24 mouse cellular contexts compared by ENCODE assay signal in the genomic region with DNA sequence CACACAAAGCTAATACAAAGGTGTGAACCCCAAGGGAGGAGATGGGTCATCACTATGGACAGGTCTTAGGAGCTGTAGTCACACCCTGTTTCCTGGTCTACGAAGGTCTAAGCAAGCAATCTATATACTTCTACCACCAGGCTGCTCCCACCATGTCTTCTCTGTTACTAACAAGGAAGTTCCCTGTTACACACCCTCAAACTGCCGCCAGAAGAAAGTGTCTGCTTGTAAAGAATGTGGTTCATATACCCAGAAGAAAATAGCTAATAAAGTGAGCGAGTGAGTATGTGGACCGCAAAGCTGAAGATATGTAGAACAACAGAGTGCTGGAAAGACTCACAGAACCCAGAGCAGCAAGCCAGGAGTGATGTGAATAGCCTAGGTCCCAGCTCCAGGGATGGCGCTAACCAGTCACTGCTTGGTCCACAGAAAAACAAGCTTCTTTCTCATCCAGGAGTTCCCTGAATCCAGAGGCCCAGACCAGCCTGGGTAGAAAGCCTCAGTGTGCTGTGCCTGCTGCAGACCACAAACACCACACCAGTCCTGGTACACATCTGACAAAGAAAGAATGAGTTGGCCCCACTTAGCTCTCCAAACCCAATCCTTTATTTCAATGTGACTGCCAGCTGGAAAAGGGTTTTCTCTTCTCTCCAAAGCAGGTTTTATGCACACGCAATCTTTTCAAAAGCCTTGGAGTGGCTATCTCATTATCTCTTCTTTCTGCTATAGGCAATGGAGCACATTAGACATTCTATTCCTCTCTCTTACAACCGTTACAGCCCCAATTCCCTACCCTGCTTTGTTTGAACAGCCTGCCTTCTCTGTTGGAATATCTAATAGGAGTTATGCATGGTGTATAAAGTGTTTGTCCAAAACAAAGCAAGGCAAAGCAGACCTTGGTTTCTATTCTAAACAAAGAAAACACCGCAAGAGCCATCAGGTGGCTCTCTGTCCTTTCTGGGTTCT.
A peak's percentile ranks its signal among the peaks of the same experiment; 100 is the strongest.
DNase-seq lines count a peak whose midpoint lies in the region; ATAC-seq and TF ChIP-seq lines count a peak whose summit lies in the region.
"Had no signal": no experiment of that assay in that cellular context is flagged by ENCODE, and none has a peak within 500 bp of the region (broad histone marks: within the 10 kb centered on the region; RNA-seq: fewer than 3 reads in every experiment).

No protein-coding gene starts in this region.

- WGBS in hindbrain, embryonic 14.5 days, result 74% methylated on average over 8 of the region's 8 CpGs
- WGBS in hindbrain, postnatal 0 days, result 71% methylated on average over 8 of the region's 8 CpGs
- WGBS in forebrain, embryonic 13.5 days, result 56% methylated on average over 8 of the region's 8 CpGs
- WGBS in forebrain, embryonic 15.5 days, result 58% methylated on average over 8 of the region's 8 CpGs
- 69% methylated on average over 8 of the region's 8 CpGs for WGBS in midbrain, embryonic 15.5 days
- WGBS in embryonic facial prominence, embryonic 10.5 days, result 88% methylated on average over 8 of the region's 8 CpGs

- no peak for DNase-seq in hindbrain, embryonic 14.5 days (ENCODE audit: low spot score)
- DNase-seq in hindbrain, postnatal 0 days (ENCODE audit: low spot score), result no peak
- DNase-seq in embryonic facial prominence, embryonic 10.5 days (ENCODE audit: low spot score), result no peak
- no peak for DNase-seq in cerebellum, postnatal 4 days (ENCODE audit: low spot score in 2 of 2)
- no peak for DNase-seq in cerebellum, postnatal 10 days
- DNase-seq: adrenal gland, postnatal 10 days; cerebellum, adult 9-10 months; gastrocnemius, postnatal 36 days; heart, postnatal 36 days; kidney, adult 2 months; kidney, postnatal 10 days; layer of hippocampus, postnatal 36 days; liver, postnatal 0 days; lung, postnatal 10 days; right cerebral cortex, adult 18-20 months; right cerebral cortex, postnatal 4 days; thymus, postnatal 14 days had no signal

- H3K27me3 ChIP-seq in hindbrain, embryonic 14.5 days (ENCODE audit: control insufficient read depth, insufficient read depth, low read length), result no peaks in the 10 kb centered on the region
- H3K27me3 ChIP-seq in hindbrain, postnatal 0 days (ENCODE audit: insufficient read depth, low read length), result no peaks in the 10 kb centered on the region
- H3K27me3 ChIP-seq in forebrain, embryonic 13.5 days, result no peaks in the 10 kb centered on the region
- H3K27me3 ChIP-seq in forebrain, embryonic 15.5 days, result no peaks in the 10 kb centered on the region
- no peaks in the 10 kb centered on the region for H3K27me3 ChIP-seq in midbrain, embryonic 15.5 days (replicated peaks)
- H3K27me3 ChIP-seq in embryonic facial prominence, embryonic 10.5 days (replicated peaks; ENCODE audit: low read depth, poor library complexity, severe bottlenecking), result no peaks in the 10 kb centered on the region
- H3K27me3 ChIP-seq: heart, embryonic 15.5 days had no signal

- no peak overlapping the region for H3K4me2 ChIP-seq in hindbrain, embryonic 14.5 days (replicated peaks)
- no peak overlapping the region for H3K4me2 ChIP-seq in hindbrain, postnatal 0 days (ENCODE audit: low read depth, low read length)
- no peak overlapping the region for H3K4me2 ChIP-seq in forebrain, embryonic 13.5 days
- no peak overlapping the region for H3K4me2 ChIP-seq in forebrain, embryonic 15.5 days (replicated peaks)
- no peak overlapping the region for H3K4me2 ChIP-seq in midbrain, embryonic 15.5 days
- H3K4me2 ChIP-seq: heart, embryonic 15.5 days; limb, embryonic 12.5 days; liver, embryonic 11.5 days had no signal

- H3K36me3 ChIP-seq in hindbrain, embryonic 14.5 days (replicated peaks; ENCODE audit: control insufficient read depth, insufficient read depth), result no peaks in the 10 kb centered on the region; the same call in 1 of the 2 replicates
- H3K36me3 ChIP-seq in hindbrain, postnatal 0 days (ENCODE audit: insufficient read depth, low read length), result no peaks in the 10 kb centered on the region
- no peaks in the 10 kb centered on the region for H3K36me3 ChIP-seq in forebrain, embryonic 13.5 days (ENCODE audit: poor library complexity, severe bottlenecking)
- no peaks in the 10 kb centered on the region for H3K36me3 ChIP-seq in forebrain, embryonic 15.5 days
- H3K36me3 ChIP-seq in midbrain, embryonic 15.5 days (replicated peaks), result no peaks in the 10 kb centered on the region
- H3K36me3 ChIP-seq in embryonic facial prominence, embryonic 10.5 days (replicated peaks), result no peaks in the 10 kb centered on the region
- H3K36me3 ChIP-seq: heart, embryonic 15.5 days; limb, embryonic 12.5 days had no signal

- H3K4me3 ChIP-seq in hindbrain, embryonic 14.5 days (replicated peaks; ENCODE audit: low read length), result no peak overlapping the region
- no peak overlapping the region for H3K4me3 ChIP-seq in hindbrain, postnatal 0 days (ENCODE audit: low read length)
- no peak overlapping the region for H3K4me3 ChIP-seq in forebrain, embryonic 13.5 days
- H3K4me3 ChIP-seq in forebrain, embryonic 15.5 days, result no peak overlapping the region
- H3K4me3 ChIP-seq in midbrain, embryonic 15.5 days, result no peak overlapping the region
- H3K4me3 ChIP-seq in embryonic facial prominence, embryonic 10.5 days, result no peak overlapping the region
- H3K4me3 ChIP-seq: heart, embryonic 15.5 days; limb, embryonic 12.5 days had no signal

- no peak for ATAC-seq in hindbrain, embryonic 14.5 days (ENCODE audit: low FRiP score)
- ATAC-seq in hindbrain, postnatal 0 days, result no peak
- ATAC-seq in forebrain, embryonic 13.5 days, result peak; percentile 68; the same call in 1 of the 2 replicates
- ATAC-seq in forebrain, embryonic 15.5 days (replicated peaks), result peak; percentile 55
- peak; percentile 44; the same call in 1 of the 2 replicates for ATAC-seq in midbrain, embryonic 15.5 days (replicated peaks)
- ATAC-seq: activated CD4-positive, CD25-positive, alpha-beta regulatory T cell, adult 4 months; liver, postnatal 0 days had no signal

- peaks cover 16% of the 10 kb centered on the region; the same call in 1 of the 2 replicates for H3K4me1 ChIP-seq in hindbrain, embryonic 14.5 days (replicated peaks; ENCODE audit: control insufficient read depth, insufficient read depth, low read length)
- H3K4me1 ChIP-seq in hindbrain, postnatal 0 days (ENCODE audit: insufficient read depth, low read length), result no peaks in the 10 kb centered on the region
- peaks cover 17% of the 10 kb centered on the region for H3K4me1 ChIP-seq in forebrain, embryonic 13.5 days
- H3K4me1 ChIP-seq in forebrain, embryonic 15.5 days, result peaks cover 8% of the 10 kb centered on the region; the same call in 1 of the 2 replicates
- peaks cover 7% of the 10 kb centered on the region for H3K4me1 ChIP-seq in midbrain, embryonic 15.5 days
- H3K4me1 ChIP-seq in embryonic facial prominence, embryonic 10.5 days, result 0 out of 2 replicates have a peak, but pooled peaks cover 3% of the 10 kb centered on the region
- H3K4me1 ChIP-seq: heart, embryonic 15.5 days; limb, embryonic 12.5 days had no signal

- H3K9ac ChIP-seq in hindbrain, embryonic 14.5 days, result no peak overlapping the region
- no peak overlapping the region for H3K9ac ChIP-seq in hindbrain, postnatal 0 days (replicated peaks; ENCODE audit: low read length)
- no peak overlapping the region for H3K9ac ChIP-seq in forebrain, embryonic 13.5 days
- H3K9ac ChIP-seq in forebrain, embryonic 15.5 days (replicated peaks), result no peak overlapping the region
- no peak overlapping the region for H3K9ac ChIP-seq in midbrain, embryonic 15.5 days
- H3K9ac ChIP-seq: heart, embryonic 15.5 days; limb, embryonic 12.5 days; liver, postnatal 0 days had no signal

- no peaks in the 10 kb centered on the region for H3K9me3 ChIP-seq in hindbrain, embryonic 14.5 days (ENCODE audit: control insufficient read depth, low read length)
- no peaks in the 10 kb centered on the region for H3K9me3 ChIP-seq in hindbrain, postnatal 0 days (ENCODE audit: low read length)
- H3K9me3 ChIP-seq in forebrain, embryonic 13.5 days (replicated peaks), result no peaks in the 10 kb centered on the region
- H3K9me3 ChIP-seq in forebrain, embryonic 15.5 days, result no peaks in the 10 kb centered on the region
- no peaks in the 10 kb centered on the region for H3K9me3 ChIP-seq in midbrain, embryonic 15.5 days
- H3K9me3 ChIP-seq in embryonic facial prominence, embryonic 10.5 days, result no peaks in the 10 kb centered on the region
- H3K9me3 ChIP-seq: heart, embryonic 15.5 days; limb, embryonic 12.5 days had no signal

- TF ChIP-seq CTCF in hindbrain, postnatal 0 days (IDR thresholded peaks at IDR 0.05; ENCODE audit: low read depth), result no peak

- peak overlapping the region; percentile 47; the same call in 1 of the 2 replicates for H3K27ac ChIP-seq in hindbrain, embryonic 14.5 days
- no peak overlapping the region; the same call in 1 of the 2 replicates for H3K27ac ChIP-seq in hindbrain, postnatal 0 days
- H3K27ac ChIP-seq in forebrain, embryonic 13.5 days, result peak overlapping the region; percentile 49
- H3K27ac ChIP-seq in forebrain, embryonic 15.5 days (replicated peaks), result peak overlapping the region; percentile 38; the same call in 1 of the 2 replicates
- peak overlapping the region; percentile 70 for H3K27ac ChIP-seq in midbrain, embryonic 15.5 days
- H3K27ac ChIP-seq in embryonic facial prominence, embryonic 10.5 days (replicated peaks), result no peak overlapping the region
- H3K27ac ChIP-seq: heart, embryonic 15.5 days; limb, embryonic 12.5 days had no signal

Comparison
In these comparisons a context has a peak if more than half of its experiments do, and no peak if none do; other contexts are left out.
1. H3K27ac ChIP-seq: peak in hindbrain, embryonic 14.5 days (single experiment), forebrain, embryonic 13.5 days (single experiment), forebrain, embryonic 15.5 days (single experiment) and midbrain, embryonic 15.5 days (single experiment); none in hindbrain, postnatal 0 days (single experiment) and embryonic facial prominence, embryonic 10.5 days (single experiment).
2. ATAC-seq: peak in forebrain, embryonic 13.5 days (single experiment), forebrain, embryonic 15.5 days (single experiment) and midbrain, embryonic 15.5 days (single experiment); none in hindbrain, embryonic 14.5 days (single experiment) and hindbrain, postnatal 0 days (single experiment).